Mouse (Mus musculus) stomach, postnatal 0 days (tissue): Measurements from ENCODE around the gene Dpep2nb.

Experiments
- CTCF ChIP-seq: IDR thresholded peaks from 2 replicates; pipeline ENCODE4 v1.5.1; 2016; ENCODE audit warnings: antibody characterized with exemption, low read depth, mild to moderate bottlenecking, moderate library complexity
- EP300 ChIP-seq: optimal IDR thresholded peaks from 2 replicates; pipeline ENCODE3; 2016; ENCODE audit warnings: antibody characterized with exemption

GRCm38 (mm10) chr8:106046872-106047559 lies 41.2 kb upstream of the Dpep2nb start:
- TF ChIP-seq EP300 (no peak), CTCF (no peak)
